Mouse (Mus musculus) liver, adult 2 months (tissue): ENCODE data around the gene Zfp658. TPM values are rescaled to one million over a fixed set of nuclear protein-coding genes. Genes with fewer than 3 reads are reported as not detected.

Source experiments
- DNase-seq: peaks from one replicate; pipeline ENCODE4 v3.0.0-alpha.2; 2011; ENCODE audit warnings: low read depth, low spot score; ENCODE audit errors: extremely low read depth
- H3K27ac ChIP-seq: fragments of 200-500 bp; replicated peaks from 2 replicates; pipeline ENCODE4 v1.5.1; 2012; ENCODE audit warnings: low read depth, mild to moderate bottlenecking, control low read depth, inconsistent platforms, low read length; ENCODE audit not compliant: insufficient read depth
- H3K27me3 ChIP-seq: fragments of 200-500 bp; 2 replicates; pipeline ENCODE4 v1.6.1; 2012; ENCODE audit warnings: mild to moderate bottlenecking, moderate library complexity, low read length, inconsistent platforms; ENCODE audit not compliant: control insufficient read depth, insufficient read depth
- H3K36me3 ChIP-seq: fragments of 200-500 bp; 2 replicates; pipeline ENCODE4 v1.6.1; 2012; ENCODE audit warnings: low read length, inconsistent platforms; ENCODE audit not compliant: control insufficient read depth, insufficient read depth
- H3K4me1 ChIP-seq: fragments of 200-500 bp; 2 replicates; pipeline ENCODE4 v1.6.1; 2011; ENCODE audit warnings: low read length; ENCODE audit not compliant: control insufficient read depth, insufficient read depth
- H3K4me3 ChIP-seq: fragments of 200-500 bp; 2 replicates; pipeline ENCODE4 v1.5.1; 2011; ENCODE audit warnings: low read depth, mild to moderate bottlenecking, control low read depth, low read length, moderate library complexity; ENCODE audit not compliant: insufficient read depth
- H3K79me2 ChIP-seq: fragments of 200-500 bp; 2 replicates; pipeline ENCODE4 v1.6.1; 2012; ENCODE audit warnings: inconsistent platforms, mild to moderate bottlenecking, low read length, moderate library complexity; ENCODE audit not compliant: control insufficient read depth, insufficient read depth
- H3K9ac ChIP-seq: fragments of 200-500 bp; 2 replicates; pipeline ENCODE4 v1.6.1; 2012; ENCODE audit warnings: low read depth, mild to moderate bottlenecking, control low read depth, inconsistent platforms, low read length
- CTCF ChIP-seq: fragments of 200-500 bp; IDR thresholded peaks from 2 replicates; pipeline ENCODE4 v1.5.1; 2011; ENCODE audit warnings: low read depth, low read length, control low read depth
- POLR2A ChIP-seq: fragments of 200-500 bp; IDR thresholded peaks from 2 replicates; pipeline ENCODE4 v1.6.1; 2011; ENCODE audit warnings: low read length, control low read depth; ENCODE audit not compliant: insufficient read depth; ENCODE audit errors: extremely low read depth
- WGBS: fragments of 180-500 bp; shearing (Covaris S2); methylation state at CpG from one replicate; pipeline ENCODE4 v1.1.7; 2018; 5-methylcytosine and 5-hydroxymethylcytosine counted together
- polyA plus RNA-seq: library from polyadenylated mRNA; depleted of rRNA; stranded (reverse); fragments of >200 nt; gene quantifications from 2 replicates; pipeline ENCODE4 v1.2.3, GENCODE M21; 2012
- total RNA-seq: library from RNA; depleted of rRNA; stranded (reverse); fragments of >200 nt; gene quantifications from 2 replicates; pipeline ENCODE4 v1.2.3, GENCODE M21; 2014

The Zfp658 gene
- total and polyA plus RNA-seq, 2 experiments: 0.49 to 1.2 TPM

DNA sequence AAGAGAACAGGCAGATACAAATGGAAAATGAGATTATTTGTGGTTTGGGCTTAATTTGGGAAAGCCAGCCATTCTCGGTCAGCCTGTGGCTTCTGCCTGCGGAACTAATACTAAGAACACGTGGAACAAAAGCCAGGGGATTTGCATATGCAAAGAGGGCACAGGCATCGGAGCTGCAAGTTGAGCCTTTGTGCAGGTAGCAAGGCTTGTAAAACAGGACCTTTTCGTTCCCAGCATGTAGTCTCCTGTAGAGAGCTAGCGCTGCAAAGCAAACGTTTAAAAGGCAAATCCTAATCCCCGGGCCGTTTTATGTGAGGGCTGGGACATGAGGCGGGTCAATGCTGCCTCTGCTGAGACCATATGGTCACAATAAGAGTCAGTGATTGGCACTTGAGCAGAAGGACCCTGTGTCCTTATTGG lies 605 bp downstream of the Zfp658 start:
- H3K36me3 ChIP-seq: no peaks in the 10 kb centered on the region; the same call in 1 of the 2 replicates
- H3K9ac ChIP-seq: peak overlapping the region; percentile 66
- H3K27ac ChIP-seq: no peak overlapping the region
- H3K27me3 ChIP-seq: no peaks in the 10 kb centered on the region
- peak; percentile 27 for DNase-seq
- TF ChIP-seq CTCF (no peak), POLR2A (no peak)
- no peaks in the 10 kb centered on the region for H3K79me2 ChIP-seq
- peak overlapping the region; percentile 71 for H3K4me3 ChIP-seq
- no peaks in the 10 kb centered on the region for H3K4me1 ChIP-seq
- 2% methylated on average over 10 of the region's 10 CpGs for WGBS

DNA sequence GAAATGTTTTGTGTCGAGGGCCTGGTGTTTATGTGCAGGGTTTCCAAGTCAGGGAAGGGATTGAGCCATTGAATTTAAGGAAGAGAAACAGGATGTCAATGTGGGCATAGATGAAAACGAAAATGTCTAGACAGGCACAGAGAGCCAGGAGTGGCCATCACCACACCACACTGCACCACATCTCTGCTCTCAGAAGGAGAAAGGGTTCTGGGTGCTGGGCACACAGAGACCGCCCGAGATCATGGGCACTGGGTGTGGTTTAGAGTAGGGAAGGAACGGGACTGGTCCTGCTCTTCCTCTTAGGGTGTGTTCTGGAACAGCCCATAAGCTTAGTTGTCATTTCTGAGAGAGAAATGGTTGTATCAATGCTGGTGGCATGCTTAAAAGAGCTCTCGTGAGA lies 1.2 kb downstream of the Zfp658 start:
- 66% methylated on average over 6 of the region's 6 CpGs for WGBS
- H3K4me1 ChIP-seq: no peaks in the 10 kb centered on the region
- H3K79me2 ChIP-seq: no peaks in the 10 kb centered on the region
- no peak overlapping the region for H3K9ac ChIP-seq
- no peak for DNase-seq
- TF ChIP-seq POLR2A: no peak
- H3K27me3 ChIP-seq: no peaks in the 10 kb centered on the region
- no peak overlapping the region for H3K27ac ChIP-seq
- H3K4me3 ChIP-seq: no peak overlapping the region
- H3K36me3 ChIP-seq: peaks cover 2% of the 10 kb centered on the region; the same call in 1 of the 2 replicates

DNA sequence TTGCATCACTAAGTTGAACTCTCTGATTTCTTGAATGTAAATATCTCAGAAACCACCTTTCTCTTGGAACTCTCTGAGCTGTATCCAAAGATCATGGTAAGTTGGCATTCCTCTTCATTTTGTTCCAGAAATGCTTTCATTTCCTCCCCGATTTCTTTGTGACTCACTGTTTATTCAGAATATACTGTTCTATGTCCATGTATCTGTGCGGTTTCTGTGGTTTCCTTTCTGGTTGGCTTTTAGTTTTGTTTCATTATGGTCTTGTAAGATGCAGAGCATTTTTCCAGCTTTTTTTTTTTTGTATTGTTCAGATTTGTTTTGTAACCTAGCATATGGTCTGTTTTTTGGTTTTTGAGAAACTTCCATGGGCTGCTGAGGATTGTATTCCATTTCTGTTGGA lies 9.2 kb downstream of the Zfp658 start:
- Histone ChIP-seq H3K36me3 (peaks cover 27% of the 10 kb centered on the region), H3K27ac (no peak overlapping the region), H3K79me2 (no peaks in the 10 kb centered on the region), H3K27me3 (no peaks in the 10 kb centered on the region), H3K9ac (no peak overlapping the region), H3K4me3 (no peak overlapping the region), H3K4me1 (no peaks in the 10 kb centered on the region)
- no peak for DNase-seq
- WGBS: 91% methylated on average over 2 of the region's 2 CpGs
- TF ChIP-seq CTCF: no peak
- TF ChIP-seq POLR2A: no peak

DNA sequence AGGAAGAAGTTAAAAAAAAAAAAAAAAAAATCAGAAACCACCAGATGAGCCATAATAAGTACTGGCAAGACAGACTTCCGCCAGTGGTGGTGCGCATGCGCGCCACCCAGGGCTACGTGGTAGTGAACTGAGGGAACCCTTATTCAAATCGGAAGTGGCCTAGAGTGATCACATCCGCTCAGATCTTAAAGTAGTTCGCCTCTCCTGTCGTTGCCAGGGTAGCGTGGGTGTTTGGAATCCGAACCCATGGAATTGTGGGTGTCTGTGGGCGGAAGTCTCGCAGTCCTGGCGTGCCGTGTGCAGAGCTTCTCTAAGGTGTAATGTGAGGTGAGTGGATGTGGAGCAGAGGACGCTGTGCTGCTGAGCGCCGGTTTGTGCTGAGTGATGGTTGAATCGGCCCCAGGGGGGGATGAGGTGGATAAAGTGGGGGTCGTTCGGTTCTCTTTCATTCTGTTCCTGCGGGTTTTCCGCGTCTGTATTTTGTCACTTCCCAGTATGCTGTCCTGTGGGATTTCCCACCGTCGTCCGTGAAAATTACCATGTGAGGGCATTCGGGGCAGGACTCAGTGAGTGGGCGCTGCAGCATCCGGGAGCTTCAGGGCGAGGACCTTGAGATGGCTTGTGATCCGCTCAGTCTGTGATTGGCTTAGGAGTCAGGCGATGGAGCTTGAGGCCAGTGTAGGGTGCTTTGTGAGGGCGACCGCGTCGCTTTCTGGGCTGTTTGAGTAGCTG lies 17.6 kb downstream of the Zfp658 start, which contains the start of gene Zfp719:
Gene Zfp719, plus strand, starts transcription at position 171 of the 732 bp plus-strand sequence.
- DNase-seq: peak; percentile 99
- Histone ChIP-seq H3K27me3 (no peaks in the 10 kb centered on the region), H3K4me3 (peak within 1 kb of the TSS; percentile 76), H3K36me3 (peaks cover 7% of the 10 kb centered on the region), H3K4me1 (peaks cover 4% of the 10 kb centered on the region), H3K9ac (peak within 1 kb of the TSS; percentile 58), H3K79me2 (no peaks in the 10 kb centered on the region; the same call in 1 of the 2 replicates), H3K27ac (peak within 1 kb of the TSS; percentile 62)
- TF ChIP-seq CTCF (no peak), POLR2A (peak; percentile 41; the same call in 1 of the 2 replicates)
- under 1% methylated on average over 37 of the region's 37 CpGs for WGBS

DNA sequence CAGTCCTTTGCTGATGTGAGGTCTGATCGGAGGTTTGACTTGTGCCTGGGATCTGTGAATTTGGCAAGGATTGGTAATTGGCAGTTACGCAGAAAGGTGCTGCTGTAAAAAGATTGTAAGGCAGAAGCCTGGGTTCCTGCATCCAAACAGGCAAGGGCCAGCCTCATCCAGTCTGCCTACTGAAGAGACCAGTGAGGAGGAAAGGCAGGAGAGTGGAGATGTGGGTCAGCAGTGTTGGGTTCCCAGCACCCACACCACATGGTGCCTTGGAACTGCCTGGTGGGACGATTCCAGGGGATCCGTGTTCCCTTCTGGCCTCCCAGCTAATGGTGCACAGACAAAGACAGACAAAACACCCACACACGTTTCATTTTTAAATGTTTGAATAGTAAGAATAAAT lies 18.5 kb downstream of the Zfp658 start:
- H3K27ac ChIP-seq: no peak overlapping the region
- H3K9ac ChIP-seq: no peak overlapping the region
- peak; percentile 25 for DNase-seq
- no peaks in the 10 kb centered on the region for H3K27me3 ChIP-seq
- H3K4me1 ChIP-seq: peaks cover 4% of the 10 kb centered on the region
- WGBS: 59% methylated on average over 5 of the region's 5 CpGs
- no peak overlapping the region for H3K4me3 ChIP-seq
- peaks cover 14% of the 10 kb centered on the region for H3K36me3 ChIP-seq
- TF ChIP-seq CTCF: no peak
- TF ChIP-seq POLR2A: no peak
- no peaks in the 10 kb centered on the region; the same call in 1 of the 2 replicates for H3K79me2 ChIP-seq

DNA sequence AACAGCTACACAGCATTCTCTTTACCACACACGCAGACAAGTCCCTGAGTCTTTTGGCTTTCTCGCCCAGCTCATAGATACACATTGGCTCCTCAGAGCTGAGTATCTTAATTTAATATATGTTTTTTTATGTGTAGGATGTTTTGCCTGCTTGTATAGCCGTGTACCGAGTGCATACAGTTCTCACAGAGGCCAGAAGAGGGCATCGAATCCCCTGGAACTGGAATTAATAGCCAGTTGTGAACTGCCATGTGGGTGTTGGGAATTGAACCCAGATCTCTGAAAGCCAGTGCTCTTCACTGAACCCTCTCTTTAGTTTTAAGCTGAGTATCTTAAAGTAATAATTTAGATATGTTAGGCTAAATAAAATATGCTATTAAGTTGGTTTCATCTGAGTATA lies 22.7 kb downstream of the Zfp658 start:
- Histone ChIP-seq H3K27me3 (no peaks in the 10 kb centered on the region), H3K9ac (no peak overlapping the region), H3K27ac (no peak overlapping the region), H3K4me1 (peaks cover 3% of the 10 kb centered on the region), H3K36me3 (peaks cover 52% of the 10 kb centered on the region), H3K79me2 (no peaks in the 10 kb centered on the region; the same call in 1 of the 2 replicates), H3K4me3 (no peak overlapping the region)
- TF ChIP-seq POLR2A (no peak), CTCF (peak; percentile 26; the same call in 1 of the 2 replicates)
- WGBS: 93% methylated on average over 5 of the region's 5 CpGs
- no peak for DNase-seq
